Mouse (Mus musculus) 416B (cell line): Measurements from ENCODE around the gene Ifit1bl2.
"Not testable (repeated sequence)": the region's sequence is repeated elsewhere in the genome, so short reads cannot be mapped to it uniquely, and the experiment has no call there.

Source experiments
- DNase-seq: peaks from one replicate; pipeline ENCODE4 v3.0.0; 2011; ENCODE audit warnings: low read depth

Ifit1bl2 gene

GRCm38 (mm10) chr19:34640623-34641022 is at the start of gene Ifit1bl2, which contains the start of gene Ifit1:
Gene Ifit1bl2 (minus strand): TSS chr19:34640743.
Gene Ifit1 (plus strand): TSS chr19:34640871.
- peak; percentile 48 for DNase-seq

GRCm38 (mm10) chr19:34685530-34685929 is 45.0 kb upstream of the Ifit1bl2 start:
- DNase-seq, result no peak

DNA sequence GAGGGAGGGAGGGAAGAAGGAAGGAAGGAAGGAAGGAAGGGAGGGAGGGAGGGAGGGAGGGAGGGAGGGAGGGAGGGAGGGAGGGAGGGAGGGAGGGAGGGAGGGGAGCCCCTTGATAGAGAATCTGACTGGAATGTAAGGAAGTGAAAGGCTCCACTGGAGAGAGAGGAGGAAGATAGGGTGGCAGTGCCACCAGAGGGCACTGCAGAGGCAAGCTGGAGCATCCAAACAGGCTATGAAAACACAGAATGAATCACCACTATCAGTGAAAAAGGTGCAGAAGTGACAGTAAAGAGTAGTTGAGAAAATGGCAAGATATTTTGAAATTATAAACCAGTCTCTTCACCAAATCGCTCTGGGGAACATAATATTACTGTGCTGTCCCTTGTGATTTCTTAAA is 44.3 kb upstream of the Ifit1bl2 start:
- peak; percentile 72 for DNase-seq

GRCm38 (mm10) chr19:34678428-34678827 is 37.9 kb upstream of the Ifit1bl2 start:
- peak; percentile 87 for DNase-seq

DNA sequence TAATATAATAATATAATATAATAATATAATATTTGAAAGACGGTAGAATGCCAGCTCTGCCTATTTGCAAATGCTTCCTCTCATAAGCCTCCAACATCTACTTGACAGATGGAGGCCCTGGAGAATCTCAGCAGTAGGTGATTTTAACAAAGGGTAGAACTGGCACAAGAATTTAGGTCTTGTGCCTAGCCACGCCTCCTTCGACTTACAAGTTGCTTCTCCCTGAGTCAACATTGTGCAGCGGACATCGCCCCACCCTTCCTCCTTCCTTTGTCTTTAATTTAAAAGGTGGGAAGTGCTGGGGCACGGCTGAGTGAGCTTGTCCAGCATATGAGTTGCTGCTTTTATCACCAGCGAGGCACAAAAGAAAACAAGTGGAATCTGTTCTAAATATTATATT is 32.9 kb upstream of the Ifit1bl2 start:
- no peak for DNase-seq

- peak; percentile 74 for DNase-seq
These were observed 25.6 kb upstream of the Ifit1bl2 start for GRCm38 (mm10) chr19:34666127-34666526.

- DNase-seq, result no peak
These were observed 22.2 kb upstream of the Ifit1bl2 start for GRCm38 (mm10) chr19:34662740-34663139.

GRCm38 (mm10) chr19:34662067-34662507 is 21.5 kb upstream of the Ifit1bl2 start:
- peak; percentile 77 for DNase-seq

DNA sequence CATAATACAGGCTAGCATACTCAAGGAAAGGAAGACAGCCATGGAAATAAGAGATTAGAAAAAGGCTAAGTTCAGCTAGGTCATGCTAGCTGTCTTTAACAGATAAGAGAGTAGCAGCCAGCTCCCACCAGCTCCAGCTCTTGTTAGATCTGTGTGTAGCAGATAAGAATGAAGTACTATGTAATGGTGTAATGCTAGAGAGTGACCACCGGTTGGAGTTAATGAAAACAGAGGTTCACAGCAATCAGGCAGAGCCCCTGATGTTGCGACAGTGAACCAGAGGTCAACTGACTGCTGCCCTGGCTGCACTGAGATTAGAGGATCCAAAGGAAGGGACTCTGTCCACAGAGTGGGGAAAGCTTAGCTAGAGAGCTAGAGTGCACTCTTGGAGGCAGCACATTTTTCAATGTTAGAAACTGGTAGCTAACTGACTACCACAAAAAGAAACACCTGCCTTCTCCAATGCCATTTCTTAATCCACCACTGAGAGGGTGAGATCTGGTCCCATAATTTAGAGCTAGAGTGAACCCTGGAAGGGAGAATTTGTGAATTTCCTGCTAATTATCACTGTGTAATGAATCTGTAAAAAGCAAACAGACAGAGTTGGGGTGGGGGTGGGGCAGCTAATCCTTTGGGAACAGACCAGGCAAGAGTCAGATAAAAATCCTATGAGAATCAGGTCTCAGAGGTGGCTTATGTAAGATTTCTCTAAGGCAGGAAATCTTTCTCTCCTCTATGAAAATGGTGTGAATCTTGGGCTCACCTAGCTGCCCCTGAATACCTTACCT is 16.2 kb upstream of the Ifit1bl2 start:
- peak; percentile 88 for DNase-seq

DNA sequence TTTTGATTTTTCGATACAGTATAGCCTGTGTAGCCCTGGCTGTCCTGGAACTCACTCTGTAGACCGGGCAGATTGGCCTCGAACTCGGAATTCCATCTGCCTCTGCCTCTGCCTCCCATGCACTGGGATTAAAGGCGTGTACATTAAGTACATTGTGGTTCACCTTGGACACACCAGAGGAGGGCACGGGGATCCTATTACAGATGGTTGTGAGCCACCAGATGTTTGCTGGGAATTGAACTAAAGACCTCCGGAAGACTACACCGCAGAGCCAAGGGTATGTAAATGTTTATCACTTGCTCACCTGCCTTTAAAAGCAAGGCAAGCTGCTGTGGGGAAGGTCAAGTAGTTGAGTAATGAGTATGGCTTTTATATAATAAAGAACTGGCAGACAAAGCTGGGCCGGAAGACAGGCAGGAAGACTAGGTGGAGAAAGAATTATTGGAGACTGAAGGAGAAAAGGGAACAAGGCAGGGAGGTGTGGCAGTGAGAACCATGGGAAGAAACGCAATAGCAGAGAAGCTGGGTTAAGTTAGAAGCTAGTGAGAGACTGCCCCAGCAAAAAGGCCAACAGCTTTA is 14.8 kb upstream of the Ifit1bl2 start:
- no peak for DNase-seq

GRCm38 (mm10) chr19:34650997-34651396 is 10.5 kb upstream of the Ifit1bl2 start:
- DNase-seq, result no peak

GRCm38 (mm10) chr19:34650276-34650675 is 9.7 kb upstream of the Ifit1bl2 start:
- DNase-seq, result peak; percentile 14

GRCm38 (mm10) chr19:34647630-34648029 is 7.1 kb upstream of the Ifit1bl2 start:
- not testable (repeated sequence) for DNase-seq

- no peak for DNase-seq
These were observed 2.1 kb upstream of the Ifit1bl2 start for GRCm38 (mm10) chr19:34642616-34643015.

DNA sequence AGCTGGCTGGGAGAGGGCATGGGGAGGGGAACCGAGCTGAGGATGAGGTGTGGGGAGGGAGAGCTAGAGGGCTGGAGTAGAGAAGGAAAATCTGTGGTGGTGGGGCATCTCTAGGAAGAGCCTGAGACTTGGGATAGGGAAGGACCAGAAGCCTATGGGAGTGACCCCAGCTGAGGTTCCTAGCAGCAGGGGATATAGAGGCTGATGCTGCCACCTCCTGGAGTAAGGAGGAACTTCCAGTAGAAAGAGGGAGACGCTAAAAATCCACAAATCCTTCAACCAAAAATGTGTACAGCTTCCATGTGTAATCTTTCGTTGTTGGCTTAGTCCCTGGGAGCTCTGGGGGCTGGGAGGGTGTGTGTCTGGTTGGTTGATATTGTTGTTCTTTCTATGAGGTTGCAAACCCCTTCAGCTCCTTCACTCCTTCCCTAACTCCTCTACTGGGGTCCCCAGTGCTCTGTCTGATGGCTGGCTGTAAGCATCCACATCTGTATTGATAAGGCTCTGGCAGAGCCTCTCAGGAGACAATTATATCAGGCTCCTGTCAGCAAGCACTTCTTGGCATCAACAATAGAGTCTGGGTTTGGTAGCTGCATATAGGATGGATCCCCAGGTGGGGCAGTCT is 3.5 kb downstream of the Ifit1bl2 start:
- DNase-seq, result peak; percentile 59

DNA sequence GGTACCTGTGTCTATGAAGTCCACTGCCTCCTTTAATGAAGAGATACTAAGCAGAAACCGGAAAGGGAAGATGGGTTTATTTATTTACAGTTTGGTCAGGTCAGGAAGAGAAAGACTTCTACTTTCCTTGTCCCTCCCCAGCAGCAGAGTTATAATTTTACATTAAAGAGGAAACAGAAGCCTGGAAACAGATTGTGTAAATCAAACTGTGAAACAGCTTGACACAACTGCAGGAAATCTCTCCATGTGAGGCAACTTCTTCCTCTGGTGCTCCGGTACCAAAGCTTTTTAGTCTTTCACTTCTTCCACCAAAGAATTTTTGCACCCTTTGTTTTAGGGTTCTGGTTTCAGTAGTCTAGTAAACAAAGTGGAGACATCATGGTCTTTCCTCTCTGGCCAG is 7.1 kb downstream of the Ifit1bl2 start:
- DNase-seq, result peak; percentile 31

DNA sequence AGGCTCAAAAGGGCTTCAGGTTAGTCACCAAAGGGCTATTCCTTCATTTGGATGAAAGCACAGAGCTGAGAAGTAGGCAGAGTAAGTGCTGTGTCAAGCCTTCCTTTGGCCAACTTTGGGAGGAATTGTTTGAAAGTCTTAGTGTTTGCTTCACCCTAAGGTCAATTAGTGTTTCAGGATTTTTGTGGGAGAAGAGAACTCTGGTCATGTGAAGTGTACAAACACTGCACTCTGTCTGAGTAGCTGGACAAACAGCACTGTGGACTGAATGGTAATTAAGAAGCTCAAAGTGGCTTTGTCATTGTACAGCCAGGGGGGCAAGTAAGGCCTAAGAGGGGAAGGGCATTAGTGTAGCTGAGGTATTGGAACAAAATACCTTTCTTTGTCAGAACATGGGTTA is 9.1 kb downstream of the Ifit1bl2 start:
- no peak for DNase-seq

GRCm38 (mm10) chr19:34627496-34627895 is 13.0 kb downstream of the Ifit1bl2 start:
- no peak for DNase-seq

DNA sequence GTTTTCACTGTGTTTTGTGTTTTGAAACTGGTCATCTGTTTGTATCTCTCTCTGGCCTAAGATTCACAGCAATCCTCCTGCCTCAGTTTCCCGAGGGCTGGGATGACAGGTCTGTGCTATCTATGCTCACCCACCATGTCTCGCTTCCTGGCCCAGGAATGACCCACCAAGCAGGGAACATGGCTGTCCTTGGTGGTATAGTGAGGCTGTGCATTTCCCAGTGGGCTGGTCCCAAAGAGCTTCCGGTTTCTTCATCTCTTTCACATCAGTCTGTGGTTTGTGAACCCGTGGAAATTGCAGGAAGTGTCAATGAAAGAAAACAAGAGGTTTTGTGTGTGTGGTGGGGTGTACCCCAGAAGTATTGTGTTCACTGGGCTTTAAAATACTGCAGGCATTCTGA is 15.9 kb downstream of the Ifit1bl2 start:
- no peak for DNase-seq

GRCm38 (mm10) chr19:34623781-34624180 is 16.8 kb downstream of the Ifit1bl2 start:
- DNase-seq, result no peak

- DNase-seq, result no peak
These were observed 19.7 kb downstream of the Ifit1bl2 start for GRCm38 (mm10) chr19:34620871-34621270.

GRCm38 (mm10) chr19:34612243-34613001 is 28.1 kb downstream of the Ifit1bl2 start:
- DNase-seq, result not testable (repeated sequence)
